ENCODE assay signal across 27 mouse cellular contexts in genomic region chr4:104410922-104411321, GRCm38 (mm10).
"Had no signal": no experiment of that assay in that cellular context is flagged by ENCODE, and none has a peak within 500 bp of the region (broad histone marks: within the 10 kb centered on the region; RNA-seq: fewer than 3 reads in every experiment).

No protein-coding gene starts in this region.

- H3K9ac ChIP-seq: heart, embryonic 12.5 days; hindbrain, embryonic 12.5 days; hindbrain, embryonic 14.5 days; intestine, embryonic 15.5 days; limb, embryonic 13.5 days; limb, embryonic 15.5 days; liver, embryonic 12.5 days; liver, embryonic 14.5 days had no signal

- H3K4me3 ChIP-seq: gastrocnemius, adult 2 months; heart, embryonic 10.5 days; heart, embryonic 12.5 days; hindbrain, embryonic 10.5 days; hindbrain, embryonic 12.5 days; intestine, embryonic 15.5 days; limb, embryonic 13.5 days; limb, embryonic 15.5 days; liver, embryonic 12.5 days had no signal

- H3K36me3 ChIP-seq: heart, embryonic 10.5 days; heart, embryonic 12.5 days; hindbrain, embryonic 10.5 days; hindbrain, embryonic 12.5 days; intestine, embryonic 15.5 days; limb, embryonic 13.5 days; limb, embryonic 15.5 days; liver, embryonic 12.5 days had no signal

- H3K9me3 ChIP-seq: heart, embryonic 10.5 days; heart, embryonic 12.5 days; hindbrain, embryonic 10.5 days; hindbrain, embryonic 12.5 days; intestine, embryonic 15.5 days; limb, embryonic 13.5 days; limb, embryonic 15.5 days; liver, embryonic 12.5 days had no signal

- H3K27me3 ChIP-seq: heart, embryonic 12.5 days; hindbrain, embryonic 12.5 days; intestine, embryonic 15.5 days; limb, embryonic 13.5 days; limb, embryonic 15.5 days; liver, embryonic 12.5 days had no signal

- H3K4me1 ChIP-seq: heart, embryonic 10.5 days; heart, embryonic 12.5 days; intestine, embryonic 15.5 days; limb, embryonic 15.5 days; liver, embryonic 12.5 days had no signal

- H3K4me2 ChIP-seq: heart, embryonic 12.5 days; hindbrain, embryonic 12.5 days; hindbrain, embryonic 14.5 days; intestine, embryonic 15.5 days; limb, embryonic 13.5 days; limb, embryonic 15.5 days; liver, embryonic 12.5 days had no signal

- DNase-seq: gastrocnemius, adult 2 months; gastrocnemius, postnatal 10 days; gastrocnemius, postnatal 25 days; heart, adult 18-20 months; heart, postnatal 10 days; heart, postnatal 4 days; kidney, adult 18-20 months; kidney, adult 8-10 months; kidney, postnatal 10 days; kidney, postnatal 25 days; kidney, postnatal 4 days; layer of hippocampus, adult 9-11 months; layer of hippocampus, postnatal 36 days; left cerebral cortex, postnatal 4 days had no signal

- ATAC-seq: hindbrain, embryonic 16.5 days; inflammation-experienced regulatory T-cells, adult 6 months; intestine, embryonic 15.5 days; intestine, postnatal 0 days; liver, embryonic 12.5 days had no signal

- H3K27ac ChIP-seq: gastrocnemius, adult 2 months; heart, embryonic 10.5 days; hindbrain, embryonic 10.5 days; hindbrain, embryonic 12.5 days; hindbrain, embryonic 14.5 days; intestine, embryonic 15.5 days; limb, embryonic 13.5 days; limb, embryonic 15.5 days; liver, embryonic 12.5 days; liver, embryonic 14.5 days had no signal
